Mouse (Mus musculus): Measurements from ENCODE around the gene Fam83e. TPM values are rescaled to one million over a fixed set of nuclear protein-coding genes. Genes with fewer than 3 reads are reported as not detected.

Fam83e gene
- polyA plus RNA-seq, 1 experiment from 2014 or later = 21.6 TPM

GRCm38 (mm10) chr7:45689800-45690199, 31.2 kb upstream of the Fam83e start:
- Histone ChIP-seq H3K4me1 (replicated peaks; ENCODE audit: control insufficient read depth, insufficient read depth) (peaks cover 7% of the 10 kb centered on the region; the same call in 1 of the 2 replicates), H3K27ac (replicated peaks) (no peak overlapping the region), H3K4me2 (replicated peaks; ENCODE audit: low read depth) (no peak overlapping the region), H3K4me3 (ENCODE audit: low read depth, low read length) (no peak overlapping the region), H3K9ac (ENCODE audit: low read length) (no peak overlapping the region), H3K9me3 (ENCODE audit: control insufficient read depth, low read length) (no peaks in the 10 kb centered on the region), H3K27me3 (ENCODE audit: control insufficient read depth, insufficient read depth, low read length) (no peaks in the 10 kb centered on the region), H3K36me3 (ENCODE audit: control insufficient read depth, insufficient read depth, low read length) (no peaks in the 10 kb centered on the region)
- TF ChIP-seq CTCF (IDR thresholded peaks at IDR 0.05; ENCODE audit: low read depth) (no peak), EP300 (optimal IDR thresholded peaks at IDR 0.05) (no peak)
- DNase-seq (ENCODE audit: low spot score) (no peak), ATAC-seq (ENCODE audit: low FRiP score, low TSS enrichment) (no peak)
- WGBS = 66% methylated on average over 11 of the region's 11 CpGs

DNA sequence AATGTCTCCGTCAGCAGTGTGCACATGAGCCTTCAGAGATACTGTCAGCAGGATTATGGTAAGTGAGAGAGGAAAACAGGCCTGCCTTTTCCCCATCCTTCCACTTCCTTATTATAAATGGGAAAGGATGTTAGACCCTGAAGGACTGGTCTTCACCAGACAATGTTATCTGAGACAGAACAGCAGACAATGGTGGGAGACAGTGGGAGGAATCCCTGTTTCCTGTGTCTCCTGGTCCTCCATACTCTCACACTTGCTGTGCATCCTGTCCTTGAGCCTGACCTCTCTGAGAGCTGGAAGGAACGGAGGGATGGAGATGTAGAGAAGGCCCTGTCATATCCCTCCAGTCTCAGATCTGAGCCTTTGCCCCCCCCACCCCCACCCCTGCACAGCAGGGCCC, 28.6 kb upstream of the Fam83e start:
- no peaks in the 10 kb centered on the region for H3K36me3 ChIP-seq (ENCODE audit: control insufficient read depth, insufficient read depth, low read length)
- H3K9ac ChIP-seq (ENCODE audit: low read length) = no peak overlapping the region
- WGBS = 76% methylated on average over 2 of the region's 2 CpGs
- H3K27ac ChIP-seq (replicated peaks) = no peak overlapping the region
- H3K4me3 ChIP-seq (ENCODE audit: low read depth, low read length) = no peak overlapping the region
- no peak overlapping the region for H3K4me2 ChIP-seq (replicated peaks; ENCODE audit: low read depth)
- no peaks in the 10 kb centered on the region for H3K4me1 ChIP-seq (replicated peaks; ENCODE audit: control insufficient read depth, insufficient read depth)
- DNase-seq (ENCODE audit: low spot score) (no peak), ATAC-seq (ENCODE audit: low FRiP score, low TSS enrichment) (no peak)
- H3K27me3 ChIP-seq (ENCODE audit: control insufficient read depth, insufficient read depth, low read length) = no peaks in the 10 kb centered on the region
- TF ChIP-seq EP300 (optimal IDR thresholded peaks at IDR 0.05) (no peak), CTCF (IDR thresholded peaks at IDR 0.05; ENCODE audit: low read depth) (no peak)
- H3K9me3 ChIP-seq (ENCODE audit: control insufficient read depth, low read length) = no peaks in the 10 kb centered on the region

DNA sequence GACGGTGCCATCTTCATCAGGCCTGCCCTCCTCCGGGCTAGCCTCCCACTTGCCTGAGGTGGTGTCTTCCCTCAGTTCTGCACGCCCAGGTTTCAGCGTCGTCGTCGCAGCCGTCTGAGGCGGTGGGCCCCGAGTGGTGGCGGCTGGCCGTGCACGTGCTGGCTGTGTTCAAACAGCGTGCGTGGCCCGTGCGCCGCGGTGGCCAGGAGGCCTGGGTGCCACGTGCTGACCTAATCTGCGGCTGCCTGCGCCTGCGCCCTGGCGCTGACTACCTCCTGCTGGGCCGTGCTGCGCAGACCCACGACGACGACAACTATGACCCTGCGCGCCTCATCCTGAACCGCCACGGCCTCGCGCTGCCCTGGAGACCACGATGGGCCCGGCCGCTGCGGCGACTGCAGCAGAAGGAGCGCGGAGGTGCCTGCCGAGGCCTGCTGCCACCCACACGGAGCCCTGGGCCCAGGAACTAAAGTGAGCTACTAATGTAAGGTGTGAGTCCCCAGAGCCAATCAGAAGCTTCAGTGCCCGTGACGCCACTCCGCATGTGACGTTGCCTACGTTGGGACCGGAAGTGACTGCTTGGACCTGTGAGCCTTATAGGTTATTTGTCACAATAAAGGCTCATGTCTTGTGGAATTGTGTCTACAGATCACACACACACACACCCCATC, 27.0 kb upstream of the Fam83e start, which contains the start of gene Sec1:
Gene Sec1 (minus strand): TSS at position 482 of the 671 bp plus-strand sequence.
- no peaks in the 10 kb centered on the region for H3K36me3 ChIP-seq (ENCODE audit: control insufficient read depth, insufficient read depth, low read length)
- H3K27ac ChIP-seq (replicated peaks) = no peak within 1 kb of the TSS
- H3K4me2 ChIP-seq (replicated peaks; ENCODE audit: low read depth) = no peak within 1 kb of the TSS
- 91% methylated on average over 50 of the region's 50 CpGs for whole genome bisulfite sequencing
- DNase-seq (ENCODE audit: low spot score) (no peak), ATAC-seq (ENCODE audit: low FRiP score, low TSS enrichment) (no peak)
- H3K27me3 ChIP-seq (ENCODE audit: control insufficient read depth, insufficient read depth, low read length) = no peaks in the 10 kb centered on the region
- no peaks in the 10 kb centered on the region for H3K4me1 ChIP-seq (replicated peaks; ENCODE audit: control insufficient read depth, insufficient read depth)
- H3K9ac ChIP-seq (ENCODE audit: low read length) = no peak within 1 kb of the TSS
- H3K9me3 ChIP-seq (ENCODE audit: control insufficient read depth, low read length) = no peaks in the 10 kb centered on the region
- H3K4me3 ChIP-seq (ENCODE audit: low read depth, low read length) = no peak within 1 kb of the TSS
- TF ChIP-seq EP300 (optimal IDR thresholded peaks at IDR 0.05) = no peak
- TF ChIP-seq CTCF (IDR thresholded peaks at IDR 0.05; ENCODE audit: low read depth) = no peak

DNA sequence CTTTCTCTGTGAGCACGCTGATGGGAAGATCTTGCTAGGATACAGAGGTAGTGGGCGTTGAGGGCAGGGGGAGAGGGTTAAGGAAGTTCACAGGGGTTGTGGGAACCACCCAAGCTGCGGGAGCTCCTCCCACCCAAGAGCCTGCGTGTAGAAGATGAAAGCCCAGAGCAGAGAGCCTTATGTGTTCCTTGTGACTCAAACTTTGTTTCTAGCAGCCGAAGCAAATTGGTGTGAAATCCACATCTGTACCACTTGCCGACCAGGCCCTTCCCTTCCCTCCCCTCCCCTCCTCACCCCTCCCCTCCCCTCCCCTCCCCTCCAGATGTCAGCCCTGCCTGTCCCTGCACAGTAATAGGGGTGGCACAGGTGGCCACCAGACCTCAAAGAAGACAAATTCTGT, 25.9 kb upstream of the Fam83e start:
- DNase-seq (ENCODE audit: low spot score) = no peak
- Histone ChIP-seq H3K4me3 (ENCODE audit: low read depth, low read length) (no peak overlapping the region), H3K27me3 (ENCODE audit: control insufficient read depth, insufficient read depth, low read length) (no peaks in the 10 kb centered on the region), H3K4me2 (replicated peaks; ENCODE audit: low read depth) (no peak overlapping the region), H3K27ac (replicated peaks) (no peak overlapping the region), H3K36me3 (ENCODE audit: control insufficient read depth, insufficient read depth, low read length) (no peaks in the 10 kb centered on the region), H3K4me1 (replicated peaks; ENCODE audit: control insufficient read depth, insufficient read depth) (no peaks in the 10 kb centered on the region), H3K9me3 (ENCODE audit: control insufficient read depth, low read length) (no peaks in the 10 kb centered on the region), H3K9ac (ENCODE audit: low read length) (no peak overlapping the region)
- no peak for ATAC-seq (ENCODE audit: low FRiP score, low TSS enrichment)
- TF ChIP-seq EP300 (optimal IDR thresholded peaks at IDR 0.05) = no peak
- TF ChIP-seq CTCF (IDR thresholded peaks at IDR 0.05; ENCODE audit: low read depth) = no peak
- 14% methylated on average over 6 of the region's 6 CpGs for WGBS

DNA sequence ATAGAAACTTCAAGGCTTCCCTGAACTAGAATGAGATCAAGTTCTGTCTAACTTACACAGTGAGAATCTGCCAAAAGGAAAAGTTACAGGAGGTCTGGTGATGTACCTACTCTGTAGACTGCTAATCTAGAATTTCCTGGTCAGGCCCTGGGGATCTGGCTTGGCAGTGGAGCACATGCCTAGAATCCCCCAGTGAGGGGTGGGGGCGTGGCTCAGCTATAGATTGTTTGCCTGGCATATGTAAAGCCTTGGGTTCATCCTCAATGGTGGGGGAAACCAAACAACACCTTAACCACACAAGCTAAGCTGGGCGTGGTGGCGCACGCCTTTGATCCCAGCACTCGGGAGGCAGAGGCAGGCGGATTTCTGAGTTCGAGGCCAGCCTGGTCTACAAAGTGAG, 23.1 kb upstream of the Fam83e start:
- no peak for ATAC-seq (ENCODE audit: low FRiP score, low TSS enrichment)
- TF ChIP-seq EP300 (optimal IDR thresholded peaks at IDR 0.05) = no peak
- no peak for TF ChIP-seq CTCF (IDR thresholded peaks at IDR 0.05; ENCODE audit: low read depth)
- H3K27ac ChIP-seq (replicated peaks) = no peak overlapping the region
- 0 out of 2 replicates have a peak, but pooled peaks cover 3% of the 10 kb centered on the region for H3K4me1 ChIP-seq (replicated peaks; ENCODE audit: control insufficient read depth, insufficient read depth)
- no peaks in the 10 kb centered on the region for H3K36me3 ChIP-seq (ENCODE audit: control insufficient read depth, insufficient read depth, low read length)
- H3K4me2 ChIP-seq (replicated peaks; ENCODE audit: low read depth) = no peak overlapping the region
- DNase-seq (ENCODE audit: low spot score) = no peak
- H3K9me3 ChIP-seq (ENCODE audit: control insufficient read depth, low read length) = no peaks in the 10 kb centered on the region
- H3K4me3 ChIP-seq (ENCODE audit: low read depth, low read length) = no peak overlapping the region
- no peak overlapping the region for H3K9ac ChIP-seq (ENCODE audit: low read length)
- no peaks in the 10 kb centered on the region for H3K27me3 ChIP-seq (ENCODE audit: control insufficient read depth, insufficient read depth, low read length)
- WGBS = 87% methylated on average over 6 of the region's 7 CpGs

DNA sequence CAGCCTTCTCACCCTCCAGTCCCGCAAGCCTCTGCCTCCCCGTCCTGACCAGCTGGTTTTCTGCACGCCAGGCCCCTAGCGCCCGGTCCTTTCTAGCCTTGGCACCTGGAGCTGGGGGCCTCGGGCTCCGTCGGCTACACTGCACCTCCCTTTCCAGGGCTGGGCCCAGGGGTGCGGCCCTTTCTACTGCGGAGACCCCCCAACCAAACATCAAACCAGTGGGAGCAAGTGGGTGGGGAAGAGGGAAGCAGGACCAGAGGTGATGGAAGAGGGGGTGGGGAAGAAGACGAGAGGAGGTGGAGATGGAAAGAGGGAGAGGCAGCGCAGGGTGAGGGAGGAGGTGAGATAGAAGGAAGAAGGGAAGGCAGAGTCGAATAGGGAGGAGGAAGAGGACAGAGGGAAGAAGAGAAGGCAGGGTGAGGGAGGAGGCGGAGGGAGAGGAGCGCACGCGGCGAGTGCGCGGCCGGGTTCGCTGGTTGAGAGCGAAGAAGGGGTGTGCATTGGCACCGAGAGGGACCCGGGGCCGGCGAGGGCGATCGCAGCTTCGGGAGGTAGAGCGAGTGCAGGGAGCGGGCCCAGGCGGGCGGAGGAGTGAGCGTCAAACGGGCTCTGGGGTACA, 21.4 kb upstream of the Fam83e start, which contains the start of gene Car11:
Gene Car11 (plus strand): TSS at position 321 of the 619 bp plus-strand sequence.
- DNase-seq (ENCODE audit: low spot score) (no peak), ATAC-seq (ENCODE audit: low FRiP score, low TSS enrichment) (no peak)
- Histone ChIP-seq H3K27me3 (ENCODE audit: control insufficient read depth, insufficient read depth, low read length) (no peaks in the 10 kb centered on the region), H3K4me2 (replicated peaks; ENCODE audit: low read depth) (peak within 1 kb of the TSS; percentile 61), H3K4me1 (replicated peaks; ENCODE audit: control insufficient read depth, insufficient read depth) (peaks cover 6% of the 10 kb centered on the region; the same call in 1 of the 2 replicates), H3K4me3 (ENCODE audit: low read depth, low read length) (peak within 1 kb of the TSS; percentile 40), H3K36me3 (ENCODE audit: control insufficient read depth, insufficient read depth, low read length) (no peaks in the 10 kb centered on the region), H3K27ac (replicated peaks) (no peak within 1 kb of the TSS), H3K9ac (ENCODE audit: low read length) (peak within 1 kb of the TSS; percentile 55), H3K9me3 (ENCODE audit: control insufficient read depth, low read length) (no peaks in the 10 kb centered on the region)
- WGBS = 2% methylated on average over 36 of the region's 36 CpGs
- no peak for TF ChIP-seq EP300 (optimal IDR thresholded peaks at IDR 0.05)
- no peak for TF ChIP-seq CTCF (IDR thresholded peaks at IDR 0.05; ENCODE audit: low read depth)

All from stomach, postnatal 0 days (tissue).